Mouse (Mus musculus): ENCODE measurements at regions not wholly inside any gene's neighbourhood (a gene's known extent, or its start where the extent isn't known, plus 50 kb on each side); places are given as distances from the start of the nearest gene placed in this dataset.

- no peak overlapping the region for H3K27ac ChIP-seq
- H3K4me3 ChIP-seq, result no peak overlapping the region
- 84% methylated on average over 5 of the region's 5 CpGs for WGBS
- intact Hi-C loops (cut with DNase I), result no loop called here
- H3K4me1 ChIP-seq (ENCODE audit: control insufficient read depth, insufficient read depth, low read length), result no peaks in the 10 kb centered on the region
- no peak overlapping the region for H3K9ac ChIP-seq (ENCODE audit: low read depth, low read length)
- no peak for DNase-seq
- no peaks in the 10 kb centered on the region for H3K79me2 ChIP-seq (replicated peaks; ENCODE audit: control insufficient read depth, insufficient read depth, low read length)
- TF ChIP-seq EP300 (IDR thresholded peaks at IDR 0.05; ENCODE audit: insufficient read depth, low read depth, low read length), result no peak
- no peaks in the 10 kb centered on the region for H3K36me3 ChIP-seq (ENCODE audit: control insufficient read depth, insufficient read depth, low read length)
- no peaks in the 10 kb centered on the region for H3K27me3 ChIP-seq (ENCODE audit: control insufficient read depth, insufficient read depth, low read length)
Measured at GRCm38 (mm10) chr15:63689788-63690575, 155.0 kb downstream of the Gsdmc2 start.

- no peak overlapping the region for H3K4me3 ChIP-seq
- WGBS, result 98% methylated on average over 1 of the region's 1 CpGs
- TF ChIP-seq CTCF (IDR thresholded peaks at IDR 0.05) (no peak), POLR2A (IDR thresholded peaks at IDR 0.05; ENCODE audit: insufficient read depth, low read depth, low read length) (no peak), EP300 (IDR thresholded peaks at IDR 0.05; ENCODE audit: insufficient read depth, low read depth, low read length) (no peak)
Measured at GRCm38 (mm10) chr15:63687852-63688251, 157.1 kb downstream of the Gsdmc2 start.

GRCm38 (mm10) chr15:63686954-63687562, 157.9 kb downstream of the Gsdmc2 start:
- DNase-seq, result no peak
- Histone ChIP-seq H3K27me3 (ENCODE audit: control insufficient read depth, insufficient read depth, low read length) (no peaks in the 10 kb centered on the region), H3K79me2 (replicated peaks; ENCODE audit: control insufficient read depth, insufficient read depth, low read length) (no peaks in the 10 kb centered on the region), H3K4me1 (ENCODE audit: control insufficient read depth, insufficient read depth, low read length) (no peaks in the 10 kb centered on the region), H3K9ac (ENCODE audit: low read depth, low read length) (no peak overlapping the region), H3K4me3 (no peak overlapping the region), H3K27ac (no peak overlapping the region), H3K36me3 (ENCODE audit: control insufficient read depth, insufficient read depth, low read length) (no peaks in the 10 kb centered on the region)
- 66% methylated on average over 3 of the region's 3 CpGs for WGBS
- TF ChIP-seq CTCF (IDR thresholded peaks at IDR 0.05), result no peak
- TF ChIP-seq POLR2A (IDR thresholded peaks at IDR 0.05; ENCODE audit: insufficient read depth, low read depth, low read length), result no peak
- TF ChIP-seq EP300 (IDR thresholded peaks at IDR 0.05; ENCODE audit: insufficient read depth, low read depth, low read length), result no peak
- intact Hi-C loops (cut with DNase I), result no loop called here

More at GRCm38 (mm10) chr15:63687852-63688251, 157.1 kb downstream of the Gsdmc2 start:
- Histone ChIP-seq H3K27ac (no peak overlapping the region), H3K27me3 (ENCODE audit: control insufficient read depth, insufficient read depth, low read length) (no peaks in the 10 kb centered on the region), H3K4me1 (ENCODE audit: control insufficient read depth, insufficient read depth, low read length) (no peaks in the 10 kb centered on the region), H3K36me3 (ENCODE audit: control insufficient read depth, insufficient read depth, low read length) (no peaks in the 10 kb centered on the region), H3K79me2 (replicated peaks; ENCODE audit: control insufficient read depth, insufficient read depth, low read length) (no peaks in the 10 kb centered on the region), H3K9ac (ENCODE audit: low read depth, low read length) (no peak overlapping the region)
- no peak for DNase-seq
- intact Hi-C loops (cut with DNase I), result no loop called here

GRCm38 (mm10) chr15:63679984-63680925, 164.7 kb downstream of the Gsdmc2 start:
- no peak for DNase-seq
- Histone ChIP-seq H3K9ac (ENCODE audit: low read depth, low read length) (no peak overlapping the region), H3K27me3 (ENCODE audit: control insufficient read depth, insufficient read depth, low read length) (no peaks in the 10 kb centered on the region), H3K79me2 (replicated peaks; ENCODE audit: control insufficient read depth, insufficient read depth, low read length) (no peaks in the 10 kb centered on the region), H3K36me3 (ENCODE audit: control insufficient read depth, insufficient read depth, low read length) (no peaks in the 10 kb centered on the region), H3K4me3 (no peak overlapping the region), H3K4me1 (ENCODE audit: control insufficient read depth, insufficient read depth, low read length) (no peaks in the 10 kb centered on the region), H3K27ac (no peak overlapping the region)
- intact Hi-C loops (cut with DNase I), result no loop called here
- TF ChIP-seq CTCF (IDR thresholded peaks at IDR 0.05), result no peak
- no peak for TF ChIP-seq POLR2A (IDR thresholded peaks at IDR 0.05; ENCODE audit: insufficient read depth, low read depth, low read length)
- TF ChIP-seq EP300 (IDR thresholded peaks at IDR 0.05; ENCODE audit: insufficient read depth, low read depth, low read length), result no peak
- 59% methylated on average over 3 of the region's 3 CpGs for WGBS

GRCm38 (mm10) chr15:63678921-63679320, 166.1 kb downstream of the Gsdmc2 start:
- H3K4me1 ChIP-seq (ENCODE audit: control insufficient read depth, insufficient read depth, low read length), result no peaks in the 10 kb centered on the region
- no peaks in the 10 kb centered on the region for H3K79me2 ChIP-seq (replicated peaks; ENCODE audit: control insufficient read depth, insufficient read depth, low read length)
- H3K27me3 ChIP-seq (ENCODE audit: control insufficient read depth, insufficient read depth, low read length), result no peaks in the 10 kb centered on the region
- TF ChIP-seq EP300 (IDR thresholded peaks at IDR 0.05; ENCODE audit: insufficient read depth, low read depth, low read length), result no peak
- TF ChIP-seq POLR2A (IDR thresholded peaks at IDR 0.05; ENCODE audit: insufficient read depth, low read depth, low read length), result no peak
- no peak for TF ChIP-seq CTCF (IDR thresholded peaks at IDR 0.05)
- intact Hi-C loops (cut with DNase I), result no loop called here
- no peak for DNase-seq
- WGBS, result 41% methylated on average over 5 of the region's 5 CpGs
- H3K9ac ChIP-seq (ENCODE audit: low read depth, low read length), result no peak overlapping the region
- no peaks in the 10 kb centered on the region for H3K36me3 ChIP-seq (ENCODE audit: control insufficient read depth, insufficient read depth, low read length)
- H3K4me3 ChIP-seq, result no peak overlapping the region
- no peak overlapping the region for H3K27ac ChIP-seq

All from heart, adult 2 months (tissue).